Mouse (Mus musculus) 416B (cell line): ENCODE measurements around the gene Trmt10b.

Experiments
- DNase-seq: peaks from one replicate; pipeline ENCODE4 v3.0.0; 2011; ENCODE audit warnings: low read depth

The Trmt10b gene

DNA sequence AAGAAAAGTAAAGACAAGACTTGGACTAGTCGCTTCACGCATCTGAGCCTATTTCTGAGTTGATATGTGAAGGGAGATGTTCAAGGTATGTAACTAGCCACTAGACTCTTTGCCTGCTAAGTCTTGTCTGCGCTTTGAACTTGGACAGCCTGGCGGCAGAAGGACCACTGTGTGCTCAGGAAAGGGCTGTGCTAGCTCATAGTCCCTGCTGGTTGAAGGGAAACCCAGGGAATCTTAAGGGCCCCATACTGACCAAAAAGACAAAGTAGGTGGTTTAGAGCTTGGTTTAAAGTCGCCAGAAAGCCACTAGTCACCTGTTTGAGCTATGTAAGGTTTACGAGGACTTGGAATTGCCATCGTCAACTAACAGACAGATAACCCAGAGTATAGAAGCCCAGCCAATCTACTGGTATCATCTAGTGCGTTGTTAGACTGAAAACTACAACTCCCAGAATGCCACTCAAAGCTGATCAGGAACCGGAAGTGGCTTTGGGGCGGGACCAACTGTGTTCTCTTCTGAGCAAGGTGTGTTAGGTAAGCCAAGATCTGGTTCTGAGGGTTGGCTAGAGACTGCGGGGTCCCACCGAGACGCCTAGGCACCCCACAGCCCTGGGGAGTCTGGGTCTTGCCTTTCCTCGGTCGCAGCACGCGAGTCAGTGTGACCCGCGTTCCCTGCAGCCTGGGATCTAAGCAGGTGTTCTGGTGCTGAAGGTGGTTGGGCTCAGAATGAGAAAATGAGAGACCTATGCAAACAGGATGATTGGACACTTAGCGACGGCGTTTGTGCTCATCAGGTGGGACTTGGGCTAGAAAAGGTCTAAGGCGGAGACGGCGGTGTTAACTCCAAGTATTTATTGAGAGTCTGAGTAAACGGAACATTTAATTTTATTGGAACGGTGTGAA, at the start of gene Trmt10b:
Gene Trmt10b (plus strand): TSS at position 466 of the 903 bp plus-strand sequence.
- peak; percentile 87 for DNase-seq

DNA sequence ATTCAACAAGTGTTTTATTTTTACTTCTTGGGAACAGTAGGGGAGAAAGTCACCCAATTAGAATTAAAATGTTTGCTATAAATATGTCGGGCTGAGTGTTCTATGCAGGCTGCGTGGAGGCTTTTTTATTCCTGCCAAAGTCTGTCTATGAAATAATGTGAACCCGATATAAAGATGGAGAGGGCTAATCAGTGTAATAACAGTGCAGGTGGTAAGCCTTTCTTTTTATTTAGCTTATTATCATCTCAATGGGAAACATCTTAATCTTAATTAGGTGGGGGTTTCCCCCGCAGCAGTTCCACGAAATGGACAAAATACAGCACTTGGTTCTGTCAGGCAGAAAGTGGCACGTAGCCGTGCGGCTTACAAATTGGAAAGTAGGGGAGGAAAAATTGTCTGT, 45.7 kb upstream of the Trmt10b start:
- no peak for DNase-seq

DNA sequence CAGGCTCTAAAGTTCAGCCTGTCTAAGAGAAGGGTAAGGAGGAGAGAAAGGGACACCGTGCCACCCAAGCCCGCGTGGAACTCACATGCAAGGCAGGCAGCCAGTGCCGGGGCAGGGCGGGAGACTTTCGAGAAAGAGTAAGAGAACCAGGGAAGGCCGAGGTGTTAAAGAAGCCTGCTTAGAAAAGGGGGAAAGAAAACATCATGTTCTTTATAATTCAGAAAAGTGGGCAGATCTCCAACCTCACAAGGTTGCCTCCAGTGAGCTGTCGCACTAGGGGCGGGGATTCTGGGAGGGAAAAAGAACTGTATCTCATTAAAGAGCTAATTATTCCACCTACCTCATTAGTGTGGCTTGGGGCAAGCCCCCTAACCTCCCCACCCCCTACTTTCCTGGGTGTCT, 44.1 kb upstream of the Trmt10b start:
- no peak for DNase-seq

DNA sequence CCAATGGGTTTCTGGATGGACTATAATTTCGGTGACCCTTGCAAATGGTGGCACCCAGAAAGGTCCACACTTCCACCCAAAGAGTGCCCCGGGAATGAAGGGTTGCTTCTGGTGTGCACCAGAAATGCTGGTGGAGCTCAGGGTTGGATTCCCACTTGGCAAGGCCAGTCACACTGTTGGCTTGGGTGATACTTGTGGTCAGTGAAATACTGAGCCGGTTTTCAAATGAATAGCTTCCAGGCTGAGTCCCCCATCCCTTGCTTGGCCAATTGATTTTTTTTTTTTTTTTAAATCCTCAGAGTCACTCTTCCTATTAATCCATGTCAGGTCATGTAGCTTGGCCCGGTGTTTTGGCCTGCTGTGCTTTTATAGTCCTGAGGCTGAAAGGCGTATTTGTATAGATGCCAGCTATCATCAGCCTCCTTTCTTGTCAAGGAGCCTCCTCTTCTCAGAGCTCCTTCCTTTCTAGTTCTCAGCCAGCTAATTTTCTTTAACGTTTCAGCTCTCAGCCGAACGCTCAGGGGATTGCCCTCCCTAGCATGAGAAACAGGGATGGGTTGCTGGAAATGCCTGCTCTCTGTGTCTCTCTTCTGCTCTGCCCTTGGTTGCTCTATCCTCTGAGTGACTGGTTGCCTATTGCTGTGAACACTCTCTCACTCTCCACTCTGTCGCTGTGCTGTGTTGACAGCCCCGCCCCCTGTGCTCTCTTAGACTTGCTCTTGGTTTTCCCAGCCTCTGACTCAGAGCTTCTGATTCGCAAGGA, 42.9 kb upstream of the Trmt10b start:
- DNase-seq: no peak

DNA sequence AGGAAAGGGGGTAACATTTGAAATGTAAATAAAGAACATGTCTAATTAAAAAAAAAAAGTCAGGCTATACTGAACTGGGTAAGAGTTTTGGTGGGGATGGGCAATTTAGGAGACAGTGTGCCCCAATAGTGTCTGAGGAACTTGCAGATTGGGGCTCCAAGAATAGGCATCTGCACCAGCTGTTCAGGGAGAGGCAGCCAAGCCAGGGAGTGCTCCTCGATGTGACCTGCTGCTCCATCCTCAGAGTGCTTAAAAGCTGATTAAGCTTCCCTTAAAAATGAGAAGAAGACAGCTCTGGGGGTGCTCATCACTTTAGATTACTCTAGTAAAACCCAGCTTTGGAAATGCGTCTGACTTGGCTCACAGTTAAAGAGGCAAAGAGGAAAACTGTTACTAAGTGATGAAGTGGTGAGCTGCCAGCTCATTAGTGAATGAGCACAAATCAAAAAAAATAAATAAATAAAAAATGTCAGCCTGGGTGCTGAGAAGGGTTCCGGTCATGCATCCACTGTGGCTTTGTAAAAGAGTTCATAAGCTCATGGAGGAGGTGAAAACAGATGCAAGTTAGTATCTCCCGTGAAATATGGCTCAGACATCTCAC, 37.6 kb upstream of the Trmt10b start:
- DNase-seq: no peak

DNA sequence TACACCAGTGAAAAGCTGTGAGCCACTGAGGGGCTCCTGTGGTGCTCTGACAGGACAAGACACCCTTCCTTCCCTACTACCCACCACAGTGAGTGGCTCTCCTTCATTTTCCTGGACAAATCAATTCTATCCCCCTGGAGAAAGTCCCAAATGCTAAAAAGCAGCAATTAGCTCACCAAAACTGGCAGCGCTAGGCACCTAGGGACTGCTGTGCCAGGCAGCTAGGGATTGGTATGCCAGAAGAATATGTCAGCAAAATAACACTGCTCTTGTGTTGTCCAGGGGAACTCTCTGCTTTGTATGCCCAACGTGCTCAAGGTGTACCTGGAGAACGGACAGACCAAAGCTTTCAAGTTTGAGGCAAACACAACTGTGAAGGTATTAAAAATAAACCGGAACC, 35.4 kb upstream of the Trmt10b start:
- DNase-seq: no peak

DNA sequence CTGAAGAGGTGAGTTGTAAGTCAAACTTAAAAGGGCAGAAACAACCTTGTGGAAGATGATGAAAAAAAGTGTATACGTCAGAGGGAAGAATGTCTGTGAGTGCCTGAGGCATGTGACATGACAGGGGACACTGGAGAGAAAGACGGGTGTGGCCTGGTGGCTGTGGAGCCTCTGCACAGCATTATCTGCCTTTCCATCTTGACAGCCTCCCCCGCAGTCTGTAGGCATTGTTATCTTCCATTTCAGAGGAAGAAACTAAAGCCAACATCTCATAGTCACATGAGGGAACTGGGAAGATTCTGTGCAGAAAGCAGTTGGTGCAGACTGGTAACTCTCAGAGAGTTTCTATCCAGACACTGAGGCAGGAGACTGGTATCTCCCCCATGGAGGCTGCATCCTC, 29.0 kb upstream of the Trmt10b start:
- DNase-seq: peak; percentile 38

DNA sequence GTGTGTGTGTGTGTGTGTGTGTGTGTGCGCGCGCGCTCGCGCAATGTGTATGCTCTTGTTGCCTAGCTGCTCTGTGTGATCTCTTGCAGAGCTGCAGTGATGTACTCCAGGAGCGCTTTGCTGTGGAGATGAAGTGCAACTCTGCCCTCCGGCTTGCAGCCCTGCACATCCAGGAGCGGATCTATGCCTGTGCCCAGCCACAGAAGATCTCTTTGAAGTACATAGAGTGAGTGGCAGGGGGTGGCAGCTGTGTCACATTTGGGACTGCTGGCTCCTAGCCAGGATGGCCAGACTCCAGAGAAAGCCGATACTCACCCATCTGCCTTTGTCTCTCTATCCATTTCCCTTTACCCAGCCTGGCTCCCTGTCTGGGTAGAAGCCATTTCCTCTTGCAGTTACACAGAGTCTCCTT, 25.9 kb upstream of the Trmt10b start:
- DNase-seq: no peak

DNA sequence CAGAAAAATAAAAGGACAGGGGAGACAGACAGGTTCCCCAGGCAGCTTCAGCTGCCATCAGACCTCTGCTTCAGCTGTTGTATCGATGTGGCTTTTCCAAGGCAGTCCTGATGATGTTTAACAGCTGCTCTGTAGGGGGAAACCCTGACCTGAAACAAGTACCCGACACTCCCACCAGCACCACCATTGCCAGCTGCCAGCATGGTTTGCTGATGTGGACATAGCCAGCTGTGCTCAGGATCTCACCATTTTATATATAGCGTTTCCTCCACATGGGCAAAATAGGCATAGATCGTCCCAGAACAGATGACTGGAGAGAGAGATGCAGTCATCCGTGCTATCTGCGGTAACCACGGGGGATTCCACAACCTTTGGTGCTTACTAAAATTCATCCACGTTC, 21.2 kb upstream of the Trmt10b start:
- DNase-seq: no peak

DNA sequence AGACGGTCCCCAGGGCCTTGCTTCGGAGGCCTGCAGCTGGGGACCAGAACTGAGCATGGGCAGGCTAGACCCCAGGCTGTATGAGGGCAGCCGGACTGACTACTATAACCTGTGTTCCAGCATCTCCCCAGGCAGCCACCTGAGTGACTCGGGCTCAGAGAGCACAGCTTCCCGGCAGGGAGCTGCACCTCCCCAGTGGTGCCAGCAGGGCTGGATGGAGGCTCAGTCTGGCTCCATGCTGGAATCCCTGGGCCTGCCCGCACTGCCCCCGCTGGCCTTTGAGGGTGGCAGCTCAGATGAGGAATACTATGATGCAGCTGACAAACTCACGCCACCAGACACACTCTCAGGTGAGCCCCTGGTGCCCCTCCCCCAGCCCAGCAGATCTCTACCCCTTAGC, 17.6 kb upstream of the Trmt10b start:
- no peak for DNase-seq

DNA sequence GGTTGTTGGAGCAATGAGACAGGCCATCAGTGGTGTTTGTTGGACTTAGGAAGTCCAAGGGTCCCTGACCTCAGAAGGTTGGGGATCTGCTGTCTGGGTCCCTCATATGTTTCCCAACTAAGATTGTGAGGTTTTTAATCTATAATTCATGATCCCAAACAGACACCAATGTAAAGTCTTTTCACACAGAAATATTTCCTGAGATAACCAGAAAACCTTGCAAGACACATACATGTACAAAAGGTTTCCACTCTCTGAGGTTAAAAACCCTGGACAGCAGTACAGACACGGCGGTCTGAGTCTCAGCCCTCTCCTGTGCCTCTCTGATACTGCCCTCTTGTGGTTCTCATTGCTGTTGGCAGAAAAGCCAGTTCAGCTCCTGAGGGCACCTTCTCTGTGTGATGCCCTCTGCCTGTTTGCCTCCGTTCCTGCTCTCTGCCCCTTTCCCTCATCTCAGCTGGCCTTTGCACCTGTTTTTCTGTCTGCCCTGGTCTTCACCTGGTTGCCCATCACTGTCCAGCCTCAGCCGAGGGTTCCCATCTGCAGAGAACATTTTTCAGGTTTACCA, 16.9 kb upstream of the Trmt10b start:
- peak; percentile 71 for DNase-seq

DNA sequence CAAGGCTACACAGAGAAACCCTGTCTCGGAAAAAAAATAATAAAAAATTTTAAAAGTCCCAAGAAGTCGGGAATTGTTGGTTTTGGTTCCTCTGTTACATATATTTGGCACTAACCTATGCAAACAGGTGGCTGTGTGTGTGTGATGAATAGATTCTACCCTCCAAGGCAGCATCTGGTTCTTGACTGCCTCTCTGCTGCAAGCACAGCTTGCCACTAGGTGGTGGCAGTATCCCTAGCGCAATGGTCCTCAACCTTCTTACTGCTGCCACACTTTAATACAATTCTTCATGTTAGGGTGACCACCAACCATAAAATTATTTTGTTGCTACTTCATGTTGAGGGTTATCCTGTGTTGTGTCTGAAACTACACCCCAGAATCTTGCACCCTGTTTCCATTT, 10.6 kb upstream of the Trmt10b start:
- peak; percentile 57 for DNase-seq

DNA sequence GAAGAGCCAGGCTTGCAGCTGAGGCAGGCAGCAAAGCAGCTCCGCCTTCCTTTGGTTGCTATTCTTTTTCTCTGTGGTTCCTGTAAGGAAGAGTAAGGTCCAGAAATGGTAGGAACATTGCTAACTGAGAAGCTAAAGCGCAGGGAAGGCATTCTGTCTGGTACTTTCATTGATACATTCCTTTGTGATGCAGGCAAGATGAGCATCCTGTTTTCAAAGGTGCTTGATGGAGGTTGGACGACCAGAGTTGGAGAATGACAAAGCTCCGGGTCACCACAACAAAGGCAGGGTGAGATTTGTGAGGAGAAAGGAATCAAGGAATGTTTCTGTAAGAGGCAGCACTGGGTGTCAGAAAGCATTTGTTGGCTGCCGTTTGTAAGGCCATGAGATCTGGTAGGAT, 9.0 kb upstream of the Trmt10b start:
- DNase-seq: no peak

DNA sequence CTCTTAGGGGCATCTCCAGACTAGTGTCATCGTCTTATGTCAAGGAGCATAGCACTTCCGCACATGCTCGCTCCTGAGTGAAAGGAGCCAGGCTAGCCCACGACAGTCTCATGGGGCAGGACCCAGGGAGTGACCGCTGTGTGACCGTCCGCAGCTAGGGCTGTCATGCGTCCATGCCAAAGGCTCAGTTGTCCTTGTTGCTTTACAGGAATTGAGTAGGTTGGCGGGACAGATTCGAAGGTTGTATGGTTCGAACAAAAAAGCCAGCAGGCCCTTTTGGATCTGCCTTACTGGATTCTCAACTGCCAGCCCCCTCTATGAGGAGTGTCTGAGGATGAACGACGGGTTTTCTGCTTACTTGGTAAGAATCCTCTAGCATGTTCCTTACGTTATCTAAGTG, 8.6 kb downstream of the Trmt10b start:
- no peak for DNase-seq

DNA sequence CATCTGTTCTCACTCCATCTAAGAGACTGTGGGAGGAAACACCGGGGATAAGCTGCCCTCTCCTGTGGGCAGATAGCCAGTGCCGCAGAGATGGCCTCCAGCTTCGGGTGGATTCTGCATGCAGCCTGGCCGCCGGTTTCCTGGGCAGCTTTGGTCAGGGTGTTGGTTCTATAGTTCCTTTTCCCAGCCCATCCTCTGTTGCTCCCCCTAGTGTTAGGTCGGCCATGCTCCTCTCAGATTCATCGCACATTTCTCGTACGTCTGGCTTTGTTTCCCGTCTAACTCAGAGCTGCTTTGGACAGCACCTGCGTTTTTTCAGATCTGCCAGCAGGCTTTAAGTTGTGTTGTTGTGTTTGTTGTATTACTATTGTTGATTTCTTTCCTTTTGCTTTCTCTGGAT, 11.1 kb downstream of the Trmt10b start:
- peak; percentile 37 for DNase-seq

DNA sequence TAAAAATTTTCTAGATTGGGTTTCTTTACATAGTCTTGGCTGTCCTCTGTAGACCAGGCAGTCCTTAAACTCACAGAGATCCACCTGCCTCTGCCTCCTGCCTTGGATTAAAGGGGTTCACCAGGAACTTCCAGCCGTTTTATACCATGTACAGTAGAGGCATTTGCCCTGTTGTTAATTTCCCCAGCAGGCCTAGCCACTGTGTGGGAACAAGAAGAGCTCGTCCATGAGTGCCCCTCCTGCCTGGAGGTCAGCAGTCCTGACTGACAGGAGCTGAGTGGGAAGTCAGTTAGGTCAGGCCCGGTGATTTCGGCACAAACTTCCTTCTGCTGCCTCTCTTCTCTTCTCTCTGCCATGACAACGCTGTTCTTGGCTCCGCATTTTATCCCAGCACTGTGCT, 11.7 kb downstream of the Trmt10b start:
- DNase-seq: no peak

DNA sequence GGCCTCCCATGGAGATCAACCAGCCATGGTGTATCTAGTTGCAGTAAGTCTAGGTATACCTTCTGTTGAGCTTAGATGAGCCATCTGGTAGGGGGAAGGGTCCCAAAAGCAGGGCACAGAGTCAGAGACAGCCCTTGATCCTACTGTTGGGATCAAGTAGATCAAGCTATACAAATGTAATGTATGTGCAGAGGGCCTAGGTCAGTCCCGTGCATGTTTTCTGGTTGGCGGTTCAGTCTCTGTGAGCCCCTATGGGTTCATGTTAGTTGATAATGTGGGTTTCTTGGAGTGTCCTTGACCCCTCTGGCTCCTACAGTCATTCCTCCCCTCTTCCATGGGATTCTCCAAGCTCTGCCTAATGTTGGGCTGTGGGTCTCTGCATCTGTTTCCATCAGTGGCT, 14.1 kb downstream of the Trmt10b start:
- DNase-seq: no peak

DNA sequence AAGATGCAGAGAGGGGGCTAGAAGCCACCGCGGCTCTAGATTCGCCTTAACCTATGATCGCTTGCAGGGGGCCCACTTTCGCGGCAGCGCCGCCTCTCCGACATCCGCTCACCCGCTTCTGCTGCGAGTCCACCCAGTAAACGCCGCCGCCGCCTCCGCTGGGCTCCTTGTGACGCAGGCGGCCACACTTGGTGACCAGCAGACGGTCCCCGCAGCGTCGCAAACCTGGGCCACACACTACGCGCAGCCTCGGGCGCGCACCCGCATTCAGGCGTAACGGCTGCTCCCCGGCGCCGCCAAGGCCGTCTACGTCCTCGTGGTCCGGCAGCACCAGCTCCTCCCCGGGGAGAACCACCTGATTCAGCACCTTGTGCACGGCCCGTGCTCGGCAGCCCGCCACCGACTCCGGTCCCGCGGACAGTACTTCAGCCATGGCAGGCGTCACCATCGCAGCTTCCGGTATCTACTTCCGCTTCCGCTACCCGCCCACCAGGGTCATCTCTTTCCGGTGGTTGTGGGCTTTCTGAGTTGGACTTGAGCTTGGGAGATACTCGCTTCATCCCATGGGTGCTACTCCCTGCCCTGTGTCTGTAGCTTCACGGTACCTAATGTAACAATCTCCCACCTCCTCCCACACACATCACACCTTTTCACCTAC, 23.4 kb downstream of the Trmt10b start:
- DNase-seq: peak; percentile 90

DNA sequence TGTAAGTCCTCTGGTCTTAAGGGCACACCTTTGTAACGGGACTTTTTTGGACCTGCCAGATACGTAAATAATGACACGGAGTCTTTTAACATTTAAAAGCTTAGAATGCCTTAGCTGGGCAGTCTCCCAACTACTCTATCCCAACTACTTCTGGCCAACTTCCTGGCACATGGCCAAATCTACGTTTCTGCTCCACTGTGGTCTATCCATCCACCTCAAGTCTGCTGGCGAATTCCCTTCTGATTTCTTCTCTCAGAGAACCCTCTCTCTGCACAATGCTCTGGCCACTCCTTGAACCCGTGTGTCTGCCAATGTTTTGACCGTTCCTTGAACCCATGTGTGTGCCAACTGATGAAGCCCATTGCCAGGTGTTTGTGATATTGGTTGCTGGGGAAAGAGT, 34.2 kb downstream of the Trmt10b start:
- DNase-seq: no peak

DNA sequence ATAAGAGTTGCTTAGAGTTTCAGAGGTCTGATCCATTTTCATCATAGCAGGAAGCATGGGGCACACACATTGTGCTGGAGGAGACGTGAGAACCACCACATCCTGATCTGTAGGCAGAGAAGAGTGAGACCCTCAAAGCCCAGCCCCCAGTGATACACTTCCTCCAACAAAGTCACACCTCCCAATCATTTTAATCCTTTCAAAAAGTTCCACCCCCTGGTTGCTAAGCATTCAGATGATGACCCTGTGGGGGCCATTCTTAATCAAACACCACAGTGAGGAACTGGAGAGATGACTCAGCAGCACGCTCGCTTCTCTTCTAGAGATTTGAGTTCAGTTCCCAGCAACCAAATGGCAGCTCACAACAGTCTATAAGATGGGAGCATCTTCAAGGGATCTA, 35.5 kb downstream of the Trmt10b start:
- DNase-seq: peak; percentile 74

DNA sequence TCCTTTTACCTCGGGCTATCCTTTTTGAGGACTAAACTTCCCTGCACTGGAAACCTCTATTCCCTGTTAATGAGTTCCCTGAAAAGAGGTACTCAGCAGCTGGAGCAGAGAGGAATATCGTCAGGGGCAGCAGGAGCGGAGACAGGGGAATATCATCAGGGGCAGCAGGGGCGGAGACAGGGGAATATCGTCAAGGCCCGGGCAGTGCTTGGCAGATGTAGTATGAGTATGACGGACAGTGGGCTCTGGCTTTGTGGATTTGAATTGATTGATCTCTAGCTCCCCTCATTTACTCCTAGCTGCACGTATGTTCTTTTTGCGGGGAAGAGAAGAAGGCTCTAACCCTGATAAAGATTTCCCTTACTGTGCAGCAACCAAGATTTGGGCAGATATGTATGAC, 44.3 kb downstream of the Trmt10b start:
- no peak for DNase-seq

DNA sequence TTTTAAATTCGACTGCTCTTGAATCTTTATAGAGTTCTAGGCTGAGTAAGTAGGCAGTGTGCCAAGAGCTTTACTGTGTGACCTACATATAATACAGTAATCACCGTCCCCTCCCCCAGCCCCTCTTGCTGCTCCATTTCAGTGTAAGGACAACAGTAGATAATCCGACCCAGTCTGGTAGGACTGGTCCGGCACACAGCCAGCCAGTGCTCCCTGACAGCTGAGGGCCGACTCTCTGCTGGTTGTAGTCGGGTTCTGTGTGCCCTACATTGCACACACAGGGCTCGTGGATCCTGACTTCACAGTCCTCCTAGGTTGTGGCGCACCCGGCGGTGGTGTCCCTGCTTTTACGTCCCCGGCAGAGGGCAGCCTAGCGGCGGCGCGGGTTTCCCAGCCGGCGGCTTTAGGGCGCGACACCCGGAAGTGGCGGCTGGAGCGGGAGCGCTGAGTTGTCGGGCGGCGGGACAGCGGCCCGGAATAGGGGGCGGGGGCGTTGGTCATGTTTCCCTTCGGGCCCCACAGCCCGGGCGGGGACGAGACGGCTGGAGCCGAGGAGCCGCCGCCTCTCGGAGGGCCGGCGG, 44.8 kb downstream of the Trmt10b start, which contains the start of gene Dcaf10:
Gene Dcaf10 (plus strand): TSS at position 433 of the 581 bp plus-strand sequence.
- peak; percentile 92 for DNase-seq
